Mouse (Mus musculus) ovary, postnatal 14 days (tissue): ENCODE results near the gene Vash1.

Experiments used
- DNase-seq: peaks from one replicate; pipeline ENCODE4 v3.0.0; 2022; ENCODE audit warnings: low spot score

The Vash1 gene

DNA sequence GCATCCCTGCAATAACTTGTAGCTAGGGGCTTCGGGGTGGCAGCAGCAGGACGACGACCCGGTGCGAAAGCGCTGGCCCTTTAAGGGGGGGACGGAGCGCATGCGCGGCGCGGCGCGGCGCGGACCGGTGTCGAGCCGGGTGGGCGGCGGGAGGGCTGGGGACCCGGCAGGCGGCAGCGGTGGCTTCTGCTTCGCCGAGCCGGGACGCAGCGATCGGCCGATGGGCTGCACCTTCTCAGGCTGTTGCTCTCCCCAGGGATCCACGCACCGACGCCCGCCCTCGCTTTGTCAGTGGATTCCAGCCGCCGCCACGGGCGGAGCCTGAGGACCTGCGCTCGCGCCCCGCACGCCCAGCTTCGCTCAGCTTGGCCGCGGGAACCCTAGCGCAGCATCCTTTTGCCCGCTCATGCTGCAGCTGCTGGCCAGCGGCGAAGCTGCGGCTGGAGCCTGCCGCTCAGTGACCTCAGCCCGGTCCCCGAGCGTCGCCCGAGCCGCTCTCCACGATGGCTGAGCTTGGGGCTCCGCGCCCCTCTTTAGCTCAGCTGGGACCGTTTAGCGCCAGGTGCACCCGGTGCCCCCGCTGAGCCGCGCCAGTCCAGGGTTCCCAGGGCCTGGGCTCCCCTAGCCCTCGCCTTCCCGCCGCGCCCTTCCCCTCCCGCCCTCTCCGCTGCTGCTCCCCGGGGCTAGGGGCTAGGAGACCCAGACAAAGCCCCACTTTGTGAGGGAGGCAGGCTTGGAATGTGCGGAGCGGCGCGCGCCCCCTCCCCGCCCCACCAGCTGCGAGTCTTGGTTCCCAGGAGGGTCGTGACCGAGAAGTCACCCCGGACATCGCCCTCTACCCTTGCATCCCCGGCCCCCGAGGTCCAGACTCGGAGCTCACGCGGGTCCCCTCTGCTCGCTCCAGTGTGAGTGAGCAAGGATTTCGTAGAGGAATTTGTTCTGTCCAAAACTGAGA, at the start of gene Vash1:
Vash1 (plus strand) TSS at position 110 of the 955 bp plus-strand sequence.
- DNase-seq = peak; percentile 47

DNA sequence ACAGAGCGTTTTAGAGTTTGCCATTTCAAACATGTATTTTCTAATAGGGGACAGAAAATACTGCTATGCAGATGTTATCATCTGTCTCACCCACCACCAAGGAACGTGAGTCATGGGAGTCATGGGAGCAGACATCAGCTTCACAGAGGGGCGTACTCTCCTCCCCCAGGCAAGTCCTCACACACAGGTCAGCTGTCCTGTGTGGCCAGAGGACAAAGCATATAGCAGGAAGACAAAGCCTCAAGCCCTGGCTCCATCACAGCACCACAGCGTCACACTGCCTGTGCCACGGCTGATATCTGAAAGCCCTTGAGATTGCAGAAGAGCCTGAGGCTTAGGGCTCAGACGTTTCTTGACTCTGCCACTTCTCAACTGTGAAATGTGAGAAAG, 49.7 kb upstream of the Vash1 start:
- DNase-seq = no peak

DNA sequence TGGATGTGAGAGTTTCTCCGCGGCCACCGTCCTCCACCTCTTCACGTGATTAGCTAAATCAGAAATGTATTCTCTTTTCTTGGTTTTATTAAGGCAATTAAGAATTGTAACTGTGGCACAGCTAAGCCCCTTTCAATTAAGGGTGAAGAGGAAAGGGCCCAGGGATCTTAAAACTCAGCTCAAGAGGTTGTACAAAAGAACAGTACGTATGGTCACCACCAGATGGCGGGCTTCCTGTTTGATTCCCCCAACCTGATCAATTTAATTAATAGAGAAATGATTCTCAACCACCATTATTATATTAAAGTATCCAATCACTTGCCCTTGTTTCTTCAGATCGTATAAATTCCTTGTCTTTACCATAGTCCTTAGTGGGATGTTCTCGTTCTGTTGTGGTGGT, 36.7 kb upstream of the Vash1 start:
- DNase-seq = no peak

DNA sequence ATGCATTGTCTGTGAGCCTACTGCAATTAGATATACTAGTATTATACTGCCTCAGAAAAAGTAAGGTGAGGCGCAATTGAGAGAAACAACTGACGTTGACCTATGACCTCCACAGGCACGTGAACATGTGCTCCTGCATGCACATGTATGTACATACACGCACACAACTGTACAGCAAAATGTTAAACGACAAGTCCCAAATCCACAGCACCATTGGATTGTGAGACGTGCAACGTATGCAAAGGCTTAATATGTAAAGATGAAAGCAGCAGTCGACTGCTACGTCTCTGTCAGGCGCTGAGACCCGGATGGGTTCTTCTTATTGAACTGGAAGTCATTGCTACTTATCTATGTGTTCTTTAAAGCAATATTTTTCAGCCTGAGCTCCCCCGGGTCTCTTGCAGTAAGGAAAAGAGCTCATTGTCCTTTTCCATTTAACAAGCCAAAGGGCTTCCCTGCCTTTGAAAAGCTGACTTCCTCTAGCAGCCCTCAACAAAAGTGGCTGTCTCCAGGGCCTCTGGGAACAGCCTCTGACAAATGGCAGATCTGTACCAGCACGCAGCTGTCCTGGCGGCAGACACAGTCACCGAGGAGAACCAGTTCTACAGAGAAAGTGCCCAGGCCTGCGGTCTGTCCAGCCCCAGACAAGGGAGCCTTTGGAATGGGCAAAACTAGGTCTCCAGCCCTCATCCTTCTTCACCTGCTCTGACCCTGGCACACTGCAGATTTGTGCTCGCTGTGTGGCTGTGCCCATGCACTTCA, 33.8 kb upstream of the Vash1 start:
- no peak for DNase-seq

DNA sequence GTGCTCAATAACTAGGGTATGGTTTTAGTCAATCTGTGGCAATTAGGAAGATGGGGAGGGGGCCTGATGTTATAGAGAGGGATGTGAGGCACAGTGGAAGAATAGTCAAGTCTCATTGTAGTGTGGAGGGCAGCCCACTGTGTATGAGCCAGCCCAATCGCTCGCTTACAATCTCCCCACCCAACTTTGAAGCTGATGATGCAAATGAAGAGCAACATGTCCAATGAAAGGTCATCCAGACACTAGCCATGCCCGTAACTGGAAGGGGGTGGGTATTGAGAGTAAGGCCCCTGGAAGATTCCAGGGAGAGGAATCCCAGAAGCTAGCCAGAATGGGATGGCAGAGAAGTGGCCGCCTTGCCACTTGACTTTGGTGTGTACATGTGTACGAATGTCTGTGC, 33.0 kb upstream of the Vash1 start:
- DNase-seq = no peak

GRCm38 (mm10) chr12:86646831-86647230, 31.7 kb upstream of the Vash1 start:
- no peak for DNase-seq

- DNase-seq = no peak
These were observed 31.2 kb upstream of the Vash1 start for GRCm38 (mm10) chr12:86647279-86647678.

DNA sequence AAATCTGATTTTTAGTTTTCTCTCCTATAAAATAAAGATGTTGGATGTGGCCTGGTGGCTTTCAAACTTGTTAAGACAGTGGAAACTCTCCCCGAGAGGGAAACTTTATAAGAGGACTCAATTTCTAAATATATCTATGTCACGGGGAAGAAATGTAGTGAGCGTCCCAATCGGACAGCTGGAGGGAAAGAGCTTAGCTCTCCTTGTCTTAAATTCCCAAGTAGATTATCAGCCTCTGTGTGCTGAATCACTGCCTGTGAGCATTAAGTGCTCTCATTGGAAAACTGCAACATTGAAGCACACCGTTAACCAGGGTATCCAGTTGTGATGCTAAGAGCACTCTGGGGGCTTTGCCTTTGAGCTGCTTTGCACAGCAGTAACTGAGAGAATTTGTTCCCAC, 30.8 kb upstream of the Vash1 start:
- DNase-seq = no peak

DNA sequence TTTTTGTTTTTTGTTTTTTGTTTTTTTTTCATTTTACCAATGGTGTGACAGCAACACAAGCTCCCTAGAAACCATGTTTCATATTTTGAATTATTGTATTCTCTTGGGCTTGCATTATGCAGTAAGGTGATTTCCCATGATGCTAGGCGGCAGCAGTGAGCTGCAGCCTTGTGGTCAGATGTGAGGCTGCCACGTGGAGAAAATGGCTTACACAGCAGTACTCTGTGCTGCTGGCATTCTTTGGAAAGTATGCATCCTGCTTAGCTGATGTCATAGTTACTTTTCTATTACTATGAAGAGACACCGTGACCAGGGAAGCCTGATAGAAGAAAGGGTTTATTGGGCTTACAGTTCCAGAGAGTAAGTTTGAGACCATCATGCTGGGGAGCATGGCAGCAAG, 30.0 kb upstream of the Vash1 start:
- DNase-seq = no peak

GRCm38 (mm10) chr12:86651301-86651860, 27.1 kb upstream of the Vash1 start:
- DNase-seq = no peak

GRCm38 (mm10) chr12:86652570-86653041, 25.9 kb upstream of the Vash1 start:
- DNase-seq = peak; percentile 74

GRCm38 (mm10) chr12:86659447-86659968, 19.0 kb upstream of the Vash1 start:
- DNase-seq = no peak

DNA sequence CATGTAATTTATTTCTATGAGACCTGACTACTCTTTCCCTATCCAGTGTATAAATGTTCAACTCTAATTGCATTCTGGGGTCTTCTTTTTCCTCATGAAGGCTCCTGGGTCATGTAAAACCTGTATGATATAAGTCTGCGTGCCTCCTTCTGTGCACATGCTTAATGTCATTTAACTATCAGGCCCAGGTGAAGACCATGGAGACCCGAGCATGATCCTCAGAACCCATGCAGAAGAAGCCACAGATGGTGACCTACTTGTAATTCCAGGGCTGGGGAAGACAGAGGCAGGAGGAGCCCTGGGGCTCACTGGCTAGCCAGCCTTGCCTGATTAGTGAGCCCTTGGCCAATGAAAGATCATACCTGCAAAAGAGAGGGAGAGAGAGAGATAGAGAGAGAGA, 18.0 kb upstream of the Vash1 start:
- no peak for DNase-seq

DNA sequence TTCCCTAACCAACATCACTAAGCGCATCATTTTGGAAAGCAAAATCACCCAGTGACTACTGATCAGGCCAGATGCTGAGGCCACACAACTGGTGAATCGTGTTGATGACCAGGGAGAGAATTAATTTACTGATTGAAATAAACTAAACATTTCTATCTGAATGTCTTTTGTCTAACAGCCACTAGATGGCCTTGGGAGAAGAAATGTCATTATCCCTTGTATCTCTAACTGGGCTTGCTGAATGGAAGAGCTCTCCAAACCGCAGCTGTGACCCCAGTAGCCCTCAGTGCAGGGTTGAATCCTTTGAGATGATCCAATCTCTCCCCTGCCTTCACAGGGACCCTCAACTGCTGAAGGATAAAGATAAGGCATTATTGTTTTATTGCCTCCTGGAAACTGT, 12.8 kb upstream of the Vash1 start:
- DNase-seq = no peak

DNA sequence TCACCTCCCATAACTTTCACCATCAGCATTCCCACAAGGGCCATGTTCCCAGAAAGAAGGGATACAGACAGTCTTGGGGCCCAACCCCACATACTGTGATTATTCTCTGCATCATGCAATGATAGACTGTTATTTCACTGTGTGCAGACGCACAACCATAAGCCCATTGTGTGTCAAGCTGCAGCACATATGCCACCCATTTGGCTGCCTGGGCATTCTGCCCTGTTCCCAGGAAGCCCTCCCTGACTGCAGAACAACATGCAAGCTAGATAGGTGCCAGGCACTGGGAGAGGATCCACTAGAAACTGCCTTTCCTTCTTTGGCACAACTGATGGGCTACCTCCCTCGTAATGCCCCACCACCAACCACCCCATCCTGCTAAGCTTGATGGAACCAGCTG, 10.1 kb upstream of the Vash1 start:
- DNase-seq = no peak

DNA sequence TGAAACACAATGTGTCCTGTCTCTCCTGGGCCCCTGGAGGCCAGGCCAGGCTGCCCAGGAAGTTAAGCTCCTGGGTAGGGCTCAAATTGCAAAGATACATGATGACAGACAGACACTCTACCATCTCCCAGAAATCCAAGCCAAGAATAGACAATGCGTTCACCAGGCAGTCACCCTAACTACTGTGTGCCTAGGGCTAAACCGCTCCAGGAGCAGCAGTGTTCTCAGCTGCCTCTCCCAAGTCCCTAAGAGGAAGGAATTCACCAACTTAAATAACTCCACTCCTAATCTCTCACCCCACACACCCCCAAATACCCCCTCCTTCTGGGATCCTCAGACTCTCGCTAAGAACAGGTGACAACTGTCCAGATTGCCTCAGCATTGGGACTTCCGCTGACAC, 6.4 kb upstream of the Vash1 start:
- no peak for DNase-seq

- DNase-seq = no peak
These were observed 6.0 kb upstream of the Vash1 start for GRCm38 (mm10) chr12:86672507-86672906.

- no peak for DNase-seq
These were observed 1.0 kb downstream of the Vash1 start for GRCm38 (mm10) chr12:86679546-86679930.

GRCm38 (mm10) chr12:86679991-86680491, 1.5 kb downstream of the Vash1 start:
- no peak for DNase-seq

GRCm38 (mm10) chr12:86680591-86681193, 2.2 kb downstream of the Vash1 start:
- DNase-seq = no peak

DNA sequence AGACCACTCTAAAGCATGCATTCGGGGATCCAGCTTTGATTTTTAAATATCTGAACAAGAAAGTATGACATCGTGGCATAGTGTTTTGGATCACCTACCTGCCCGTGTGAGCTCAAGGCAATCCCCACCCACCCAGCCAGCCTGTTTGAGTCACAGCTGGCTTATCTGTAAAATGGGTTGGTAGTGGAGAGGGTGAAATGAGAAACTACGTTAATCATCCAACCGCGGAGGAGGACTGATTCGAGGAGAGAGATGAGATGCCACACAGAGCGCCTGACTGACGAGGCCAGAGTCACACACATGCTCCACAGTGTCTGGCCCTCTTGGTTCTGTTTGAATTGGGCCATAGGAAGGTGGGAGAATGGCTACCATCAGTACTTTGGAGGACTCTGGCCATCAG, 3.1 kb downstream of the Vash1 start:
- no peak for DNase-seq

GRCm38 (mm10) chr12:86682178-86682577, 3.7 kb downstream of the Vash1 start:
- no peak for DNase-seq
